Mouse (Mus musculus) limb, embryonic 15.5 days (tissue): Measurements from ENCODE around the gene Tgm5. TPM values are rescaled to one million over a fixed set of nuclear protein-coding genes. Genes with fewer than 3 reads are reported as not detected.
"Not testable (repeated sequence)": the region's sequence is repeated elsewhere in the genome, so short reads cannot be mapped to it uniquely, and the experiment has no call there.

Source experiments
- ATAC-seq: fragments of 200-750 bp; cut with Nextera tagmentation; 2 replicates; pipeline ENCODE4 v1.8.0; 2017; ENCODE audit warnings: low read depth, moderate TSS enrichment; ENCODE audit not compliant: insufficient number of reproducible peaks, low FRiP score, low TSS enrichment
- H3K27ac ChIP-seq: fragments of 300-500 bp; sonication (generic); 2 replicates; pipeline ENCODE4 v1.5.1; 2015; ENCODE audit warnings: moderate library complexity, mild to moderate bottlenecking, inconsistent platforms
- H3K27me3 ChIP-seq: fragments of 300-500 bp; sonication (generic); 2 replicates; pipeline ENCODE4 v1.6.1; 2015; ENCODE audit warnings: inconsistent platforms
- H3K36me3 ChIP-seq: fragments of 300-500 bp; sonication (generic); 2 replicates; pipeline ENCODE4 v1.6.1; 2015; ENCODE audit warnings: inconsistent platforms
- H3K4me1 ChIP-seq: fragments of 300-500 bp; sonication (generic); 2 replicates; pipeline ENCODE4 v1.6.1; 2015; ENCODE audit warnings: inconsistent platforms
- H3K4me2 ChIP-seq: fragments of 300-500 bp; sonication (generic); 2 replicates; pipeline ENCODE4 v1.6.1; 2015; ENCODE audit warnings: mild to moderate bottlenecking, inconsistent platforms
- H3K4me3 ChIP-seq: fragments of 300-500 bp; sonication (generic); 2 replicates; pipeline ENCODE4 v1.5.1; 2015; ENCODE audit warnings: mild to moderate bottlenecking, inconsistent platforms
- H3K9ac ChIP-seq: fragments of 300-500 bp; sonication (generic); 2 replicates; pipeline ENCODE4 v1.6.1; 2015; ENCODE audit warnings: inconsistent platforms
- H3K9me3 ChIP-seq: fragments of 300-500 bp; sonication (generic); 2 replicates; pipeline ENCODE4 v1.6.1; 2016; ENCODE audit warnings: inconsistent platforms
- WGBS: fragments of 180-500 bp; shearing (Covaris S2); methylation state at CpG from one replicate; pipeline ENCODE4 v1.1.7; 2015; 5-methylcytosine and 5-hydroxymethylcytosine counted together
- polyA plus RNA-seq: library from polyadenylated mRNA; unstranded; fragments of >200 nt; fragmentation: Nextera tagmentation; extraction: Ambion mirVana; gene quantifications from 2 replicates; pipeline ENCODE4 v1.2.1, GENCODE M21; 2015

Tgm5 gene
- 0.10 and 0.31 TPM in 2 replicates for polyA plus RNA-seq

- no peak for ATAC-seq
- no peak within 1 kb of the TSS for H3K9ac ChIP-seq
- H3K9me3 ChIP-seq, result no peaks in the 10 kb centered on the region
- 44% methylated on average over 6 of the region's 6 CpGs for WGBS
- no peaks in the 10 kb centered on the region for H3K27me3 ChIP-seq
- H3K4me1 ChIP-seq, result no peaks in the 10 kb centered on the region
- no peak within 1 kb of the TSS for H3K27ac ChIP-seq
- H3K36me3 ChIP-seq, result no peaks in the 10 kb centered on the region
- H3K4me2 ChIP-seq, result no peak within 1 kb of the TSS
- no peak within 1 kb of the TSS for H3K4me3 ChIP-seq
These were observed at the start of gene Tgm5 for GRCm38 (mm10) chr2:121085480-121086185. Gene Tgm5, minus strand, starts transcription at chr2:121085841.

- 65% methylated on average over 1 of the region's 1 CpGs for WGBS
- ATAC-seq, result no peak
- Histone ChIP-seq H3K9me3 (no peaks in the 10 kb centered on the region), H3K4me3 (no peak overlapping the region), H3K4me2 (no peak overlapping the region), H3K27me3 (no peaks in the 10 kb centered on the region), H3K4me1 (no peaks in the 10 kb centered on the region), H3K9ac (no peak overlapping the region), H3K36me3 (peaks cover 5% of the 10 kb centered on the region; the same call in 1 of the 2 replicates), H3K27ac (no peak overlapping the region)
These were observed 47.2 kb upstream of the Tgm5 start for GRCm38 (mm10) chr2:121132822-121133221.

- Histone ChIP-seq H3K27me3 (no peaks in the 10 kb centered on the region), H3K4me1 (no peaks in the 10 kb centered on the region), H3K4me3 (no peak overlapping the region), H3K9ac (no peak overlapping the region), H3K4me2 (no peak overlapping the region), H3K27ac (no peak overlapping the region), H3K36me3 (no peaks in the 10 kb centered on the region), H3K9me3 (no peaks in the 10 kb centered on the region)
- 56% methylated on average over 9 of the region's 9 CpGs for WGBS
- ATAC-seq, result no peak
These were observed 43.4 kb upstream of the Tgm5 start for GRCm38 (mm10) chr2:121128865-121129620.

GRCm38 (mm10) chr2:121127536-121127935 lies 41.9 kb upstream of the Tgm5 start:
- ATAC-seq, result no peak
- no peak overlapping the region for H3K4me3 ChIP-seq
- WGBS, result 70% methylated on average over 1 of the region's 1 CpGs
- no peaks in the 10 kb centered on the region for H3K4me1 ChIP-seq
- H3K4me2 ChIP-seq, result no peak overlapping the region
- H3K9ac ChIP-seq, result no peak overlapping the region
- no peaks in the 10 kb centered on the region for H3K9me3 ChIP-seq
- no peaks in the 10 kb centered on the region for H3K27me3 ChIP-seq
- no peaks in the 10 kb centered on the region for H3K36me3 ChIP-seq
- no peak overlapping the region for H3K27ac ChIP-seq

- H3K27me3 ChIP-seq, H3K9me3 ChIP-seq, H3K9ac ChIP-seq, H3K36me3 ChIP-seq, ATAC-seq, H3K4me3 ChIP-seq, H3K4me1 ChIP-seq, H3K4me2 ChIP-seq, H3K27ac ChIP-seq: not testable (repeated sequence)
- WGBS, result 90% methylated on average over 5 of the region's 5 CpGs
These were observed 40.7 kb upstream of the Tgm5 start for GRCm38 (mm10) chr2:121126302-121126701.

GRCm38 (mm10) chr2:121119260-121119659 lies 33.6 kb upstream of the Tgm5 start:
- no peak overlapping the region for H3K4me2 ChIP-seq
- ATAC-seq, result no peak
- WGBS, result 76% methylated on average over 3 of the region's 3 CpGs
- no peaks in the 10 kb centered on the region for H3K27me3 ChIP-seq
- H3K4me1 ChIP-seq, result no peaks in the 10 kb centered on the region
- no peaks in the 10 kb centered on the region for H3K36me3 ChIP-seq
- no peak overlapping the region for H3K27ac ChIP-seq
- no peaks in the 10 kb centered on the region for H3K9me3 ChIP-seq
- no peak overlapping the region for H3K9ac ChIP-seq
- H3K4me3 ChIP-seq, result no peak overlapping the region

- Histone ChIP-seq H3K36me3 (no peaks in the 10 kb centered on the region), H3K27ac (no peak overlapping the region), H3K4me3 (no peak overlapping the region), H3K27me3 (no peaks in the 10 kb centered on the region; the same call in 1 of the 2 replicates), H3K4me2 (no peak overlapping the region), H3K9me3 (no peaks in the 10 kb centered on the region), H3K4me1 (no peaks in the 10 kb centered on the region), H3K9ac (no peak overlapping the region)
- no peak for ATAC-seq
- WGBS, result 84% methylated on average over 2 of the region's 2 CpGs
These were observed 29.8 kb upstream of the Tgm5 start for GRCm38 (mm10) chr2:121115418-121115817.

- H3K9ac ChIP-seq, result no peak within 1 kb of the TSS
- no peaks in the 10 kb centered on the region for H3K9me3 ChIP-seq
- H3K27me3 ChIP-seq, result no peaks in the 10 kb centered on the region; the same call in 1 of the 2 replicates
- no peak within 1 kb of the TSS for H3K4me2 ChIP-seq
- no peak within 1 kb of the TSS for H3K27ac ChIP-seq
- no peak for ATAC-seq
- H3K4me1 ChIP-seq, result no peaks in the 10 kb centered on the region
- H3K4me3 ChIP-seq, result no peak within 1 kb of the TSS
- 88% methylated on average over 4 of the region's 4 CpGs for WGBS
- H3K36me3 ChIP-seq, result no peaks in the 10 kb centered on the region
These were observed 24.1 kb upstream of the Tgm5 start, which contains the start of gene Tgm7 for GRCm38 (mm10) chr2:121109695-121110094. Gene Tgm7, minus strand, starts transcription at chr2:121109795.

- Histone ChIP-seq H3K27me3 (no peaks in the 10 kb centered on the region), H3K4me3 (no peak overlapping the region), H3K4me1 (no peaks in the 10 kb centered on the region), H3K9ac (no peak overlapping the region), H3K9me3 (no peaks in the 10 kb centered on the region), H3K36me3 (no peaks in the 10 kb centered on the region), H3K4me2 (no peak overlapping the region), H3K27ac (no peak overlapping the region)
- ATAC-seq, result no peak
These were observed 20.3 kb upstream of the Tgm5 start for GRCm38 (mm10) chr2:121105940-121106339.

GRCm38 (mm10) chr2:121102051-121102450 lies 16.4 kb upstream of the Tgm5 start:
- no peak overlapping the region for H3K27ac ChIP-seq
- H3K4me2 ChIP-seq, result no peak overlapping the region
- no peak overlapping the region for H3K4me3 ChIP-seq
- no peaks in the 10 kb centered on the region for H3K27me3 ChIP-seq
- no peaks in the 10 kb centered on the region for H3K9me3 ChIP-seq
- no peak overlapping the region for H3K9ac ChIP-seq
- H3K4me1 ChIP-seq, result no peaks in the 10 kb centered on the region
- H3K36me3 ChIP-seq, result no peaks in the 10 kb centered on the region
- no peak for ATAC-seq
- WGBS, result 26% methylated on average over 9 of the region's 9 CpGs

- H3K27ac ChIP-seq, result no peak overlapping the region
- H3K4me1 ChIP-seq, result no peaks in the 10 kb centered on the region
- H3K36me3 ChIP-seq, result no peaks in the 10 kb centered on the region
- no peak overlapping the region for H3K4me3 ChIP-seq
- H3K9ac ChIP-seq, result no peak overlapping the region
- ATAC-seq, result no peak
- H3K27me3 ChIP-seq, result 0 out of 2 replicates have a peak, but pooled peaks cover 2% of the 10 kb centered on the region
- H3K9me3 ChIP-seq, result no peaks in the 10 kb centered on the region
- no peak overlapping the region for H3K4me2 ChIP-seq
- 60% methylated on average over 4 of the region's 4 CpGs for WGBS
These were observed 4.1 kb upstream of the Tgm5 start for GRCm38 (mm10) chr2:121089751-121090150.

- no peak overlapping the region for H3K27ac ChIP-seq
- H3K36me3 ChIP-seq, result no peaks in the 10 kb centered on the region
- no peak overlapping the region for H3K9ac ChIP-seq
- H3K9me3 ChIP-seq, result no peaks in the 10 kb centered on the region
- no peaks in the 10 kb centered on the region for H3K27me3 ChIP-seq
- WGBS, result 86% methylated on average over 3 of the region's 3 CpGs
- no peak for ATAC-seq
- no peaks in the 10 kb centered on the region for H3K4me1 ChIP-seq
- no peak overlapping the region for H3K4me3 ChIP-seq
- no peak overlapping the region for H3K4me2 ChIP-seq
These were observed 2.9 kb upstream of the Tgm5 start for GRCm38 (mm10) chr2:121088507-121088906.
